Mouse (Mus musculus) bone marrow macrophage, adult 2 months (primary cell): ENCODE measurements at regions not wholly inside any gene's neighbourhood (a gene's known extent, or its start where the extent isn't known, plus 50 kb on each side); places are given as distances from the start of the nearest gene placed in this dataset.

Experiments
- CTCF ChIP-seq: IDR thresholded peaks from 2 replicates; pipeline ENCODE4 v1.5.1; 2012; ENCODE audit warnings: low read depth, mild to moderate bottlenecking, low read length, moderate library complexity
- POLR2A ChIP-seq: IDR thresholded peaks from 2 replicates; pipeline ENCODE4 v1.6.1; 2012; ENCODE audit warnings: mild to moderate bottlenecking, low read depth, low read length, borderline replicate concordance

DNA sequence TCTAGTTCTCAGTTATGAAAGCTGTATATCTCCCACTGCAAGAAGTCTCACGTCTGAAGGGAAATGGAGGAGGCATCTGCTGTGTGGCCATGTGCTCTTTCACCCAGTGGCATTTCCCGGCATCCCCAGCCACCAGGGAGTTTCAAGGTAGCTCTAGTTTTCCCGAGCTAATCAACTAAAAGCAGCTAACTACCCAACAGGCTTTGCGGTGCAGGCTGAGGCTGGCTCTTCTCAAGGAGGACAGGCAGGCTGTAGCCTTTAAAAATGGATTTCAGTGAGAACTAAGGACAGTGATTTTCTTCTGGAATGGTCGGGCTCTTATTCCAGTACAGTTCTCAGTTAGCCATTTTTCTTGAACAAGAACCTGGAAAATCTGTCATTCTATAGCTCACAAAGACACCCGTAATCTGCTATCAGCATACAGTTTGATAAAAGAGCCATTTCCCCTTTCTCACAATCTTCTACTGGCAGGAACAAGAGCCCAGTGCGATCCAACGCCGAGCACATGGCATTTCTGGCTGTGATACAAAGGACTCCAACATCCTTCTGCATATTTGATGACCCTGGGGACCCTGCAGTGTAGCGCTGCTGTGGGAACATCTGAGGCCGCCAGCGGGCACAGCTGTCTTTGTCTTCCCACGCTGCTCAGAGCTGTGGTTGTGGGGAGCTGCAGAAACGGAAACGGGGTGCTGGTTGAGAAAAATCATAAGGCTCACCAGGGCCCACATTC is 188.9 kb upstream of the Hnrnpa3 start:
- TF ChIP-seq POLR2A (no peak), CTCF (no peak)
